Mouse (Mus musculus): ENCODE measurements around the gene Snip1. TPM values are rescaled to one million over a fixed set of nuclear protein-coding genes. Genes with fewer than 3 reads are reported as not detected.
A peak's percentile ranks its signal among the peaks of the same experiment; 100 is the strongest.

Gene Snip1
- polyA plus RNA-seq, 2 experiments from 2014 or later, result 8.2 to 10.6 TPM

- no peak for ATAC-seq
Observed at GRCm38 (mm10) chr4:125101334-125101733, 34.9 kb downstream of the Snip1 start.

- ATAC-seq, result no peak
Observed at GRCm38 (mm10) chr4:125105354-125105753, 38.9 kb downstream of the Snip1 start.

- peak; percentile 58 for ATAC-seq
Observed at GRCm38 (mm10) chr4:125114638-125115037, 48.2 kb downstream of the Snip1 start.

GRCm38 (mm10) chr4:125115081-125115480 is 48.6 kb downstream of the Snip1 start:
- no peak for ATAC-seq

- ATAC-seq, result no peak
Observed at GRCm38 (mm10) chr4:125115710-125116089, 49.2 kb downstream of the Snip1 start.

- ATAC-seq, result no peak
Observed at GRCm38 (mm10) chr4:125116090-125116861, 49.8 kb downstream of the Snip1 start.

- no peak for ATAC-seq
Observed at GRCm38 (mm10) chr4:125116929-125117328, 50.5 kb downstream of the Snip1 start.

- no peak for ATAC-seq
Observed at GRCm38 (mm10) chr4:125117902-125118320, 51.4 kb downstream of the Snip1 start.

- no peak for ATAC-seq
Observed at GRCm38 (mm10) chr4:125119070-125119469, 52.6 kb downstream of the Snip1 start.

- no peak for ATAC-seq
Observed at GRCm38 (mm10) chr4:125119721-125120120, 53.2 kb downstream of the Snip1 start.

- ATAC-seq, result no peak
Observed at GRCm38 (mm10) chr4:125122431-125123278, 56.2 kb downstream of the Snip1 start.

GRCm38 (mm10) chr4:125123279-125123671 is 56.8 kb downstream of the Snip1 start:
- peak; percentile 4 for ATAC-seq

Other genes with a start within 250 kb of the Snip1 start
- gene Yrdc, start 216.0 kb upstream of the Snip1 start, polyA plus RNA-seq (2017; shearing (Covaris generic)), result 1 to 10 TPM; 4.4 to 6.2 TPM
- gene 1110065P20Rik, start 215.5 kb upstream of the Snip1 start, polyA plus RNA-seq (2017; shearing (Covaris generic)), result 1 to 10 TPM; 3.9 to 8.0 TPM
- gene Maneal, start 204.5 kb upstream of the Snip1 start, polyA plus RNA-seq (2017; shearing (Covaris generic)), result under 1 TPM; 0.17 to 0.20 TPM
- under 1 TPM in 1 of 2 experiments, not detected in 1; 0.30 TPM for gene Epha10, start 185.8 kb upstream of the Snip1 start, polyA plus RNA-seq (2017; shearing (Covaris generic))
- gene 9930104L06Rik, start 129.6 kb upstream of the Snip1 start, polyA plus RNA-seq (2017; shearing (Covaris generic)), result 1 to 10 TPM; 6.9 to 8.9 TPM
- gene Cdca8, start 127.4 kb upstream of the Snip1 start, polyA plus RNA-seq (2017; shearing (Covaris generic)), result 10 to 100 TPM; 43.8 to 61.4 TPM
- gene Rspo1, start 80.2 kb upstream of the Snip1 start, polyA plus RNA-seq (2017; shearing (Covaris generic)), result not detected
- gene Gnl2, start 50.1 kb upstream of the Snip1 start, polyA plus RNA-seq (2017; shearing (Covaris generic)), result 10 to 100 TPM; 60.7 to 68.3 TPM
- gene Dnali1, start 969 bp upstream of the Snip1 start, polyA plus RNA-seq (2017; shearing (Covaris generic)), result not detected
- 10 to 100 TPM; 62.6 to 68.1 TPM for gene Meaf6, start 18.5 kb downstream of the Snip1 start, polyA plus RNA-seq (2017; shearing (Covaris generic))
- 1 to 10 TPM; 5.0 to 5.9 TPM for gene Zc3h12a, start 61.2 kb downstream of the Snip1 start, polyA plus RNA-seq (2017; shearing (Covaris generic))

Measured in activated CD4-positive, CD25-positive, alpha-beta regulatory T cell, adult 4 months (primary cell).